Mouse (Mus musculus) forebrain, embryonic 10.5 days (tissue): ENCODE results near the gene Ncmap. TPM values are rescaled to one million over a fixed set of nuclear protein-coding genes. Genes with fewer than 3 reads are reported as not detected.
A peak's percentile ranks its signal among the peaks of the same experiment; 100 is the strongest.

ENCODE experiments used
- DNase-seq: peaks from one replicate; pipeline ENCODE4 v3.0.0-alpha.2; 2017; ENCODE audit warnings: low spot score; ENCODE audit errors: extremely low spot score
- H3K27ac ChIP-seq: fragments of 300-500 bp; sonication (generic); 2 replicates; pipeline ENCODE4 v1.5.1; 2016; ENCODE audit warnings: mild to moderate bottlenecking
- H3K27me3 ChIP-seq: fragments of 300-500 bp; sonication (generic); 2 replicates; pipeline ENCODE4 v1.6.1; 2016; ENCODE audit warnings: mild to moderate bottlenecking; ENCODE audit not compliant: poor library complexity, severe bottlenecking
- H3K36me3 ChIP-seq: fragments of 300-500 bp; sonication (generic); replicated peaks from 2 replicates; pipeline ENCODE4 v1.6.1; 2016; ENCODE audit warnings: mild to moderate bottlenecking, moderate library complexity
- H3K4me1 ChIP-seq: fragments of 300-500 bp; sonication (generic); 2 replicates; pipeline ENCODE4 v1.6.1; 2016
- H3K4me3 ChIP-seq: fragments of 300-500 bp; sonication (generic); 2 replicates; pipeline ENCODE4 v1.5.1; 2016; ENCODE audit warnings: mild to moderate bottlenecking, moderate library complexity
- H3K9me3 ChIP-seq: fragments of 300-500 bp; sonication (generic); 2 replicates; pipeline ENCODE4 v1.6.1; 2016; ENCODE audit warnings: mild to moderate bottlenecking, moderate library complexity
- WGBS: fragments of 180-500 bp; shearing (Covaris S2); methylation state at CpG from one replicate; pipeline ENCODE4 v1.1.7; 2016; 5-methylcytosine and 5-hydroxymethylcytosine counted together
- polyA plus RNA-seq: library from polyadenylated mRNA; unstranded; fragments of >200 nt; fragmentation: Nextera tagmentation; extraction: Ambion mirVana; gene quantifications from 2 replicates; pipeline ENCODE4 v1.2.1, GENCODE M21; 2016

Ncmap gene
- polyA plus RNA-seq, 1 experiment from 2014 or later = 0.40 TPM

- H3K9me3 ChIP-seq = no peaks in the 10 kb centered on the region
- H3K27me3 ChIP-seq = no peaks in the 10 kb centered on the region
- 88% methylated on average over 9 of the region's 9 CpGs for WGBS
These were observed 27.6 kb upstream of the Ncmap start for GRCm38 (mm10) chr4:135425625-135426024.

GRCm38 (mm10) chr4:135420961-135421360 is 22.9 kb upstream of the Ncmap start:
- no peak overlapping the region for H3K4me3 ChIP-seq
- H3K9me3 ChIP-seq = no peaks in the 10 kb centered on the region
- H3K36me3 ChIP-seq = peaks cover 49% of the 10 kb centered on the region
- 97% methylated on average over 13 of the region's 13 CpGs for WGBS
- H3K27me3 ChIP-seq = no peaks in the 10 kb centered on the region
- H3K4me1 ChIP-seq = no peaks in the 10 kb centered on the region
- no peak for DNase-seq
- H3K27ac ChIP-seq = no peak overlapping the region

More at GRCm38 (mm10) chr4:135425625-135426024, 27.6 kb upstream of the Ncmap start:
- no peak for DNase-seq
- Histone ChIP-seq H3K27ac (no peak overlapping the region), H3K36me3 (peaks cover 17% of the 10 kb centered on the region), H3K4me1 (0 out of 2 replicates have a peak, but pooled peaks cover 3% of the 10 kb centered on the region), H3K4me3 (no peak overlapping the region)

- Histone ChIP-seq H3K27ac (no peak overlapping the region), H3K4me3 (no peak overlapping the region), H3K4me1 (no peaks in the 10 kb centered on the region), H3K9me3 (no peaks in the 10 kb centered on the region), H3K36me3 (peaks cover 53% of the 10 kb centered on the region), H3K27me3 (no peaks in the 10 kb centered on the region)
- WGBS = 83% methylated on average over 11 of the region's 11 CpGs
- DNase-seq = no peak
These were observed 22.4 kb upstream of the Ncmap start for GRCm38 (mm10) chr4:135420416-135420815.

DNA sequence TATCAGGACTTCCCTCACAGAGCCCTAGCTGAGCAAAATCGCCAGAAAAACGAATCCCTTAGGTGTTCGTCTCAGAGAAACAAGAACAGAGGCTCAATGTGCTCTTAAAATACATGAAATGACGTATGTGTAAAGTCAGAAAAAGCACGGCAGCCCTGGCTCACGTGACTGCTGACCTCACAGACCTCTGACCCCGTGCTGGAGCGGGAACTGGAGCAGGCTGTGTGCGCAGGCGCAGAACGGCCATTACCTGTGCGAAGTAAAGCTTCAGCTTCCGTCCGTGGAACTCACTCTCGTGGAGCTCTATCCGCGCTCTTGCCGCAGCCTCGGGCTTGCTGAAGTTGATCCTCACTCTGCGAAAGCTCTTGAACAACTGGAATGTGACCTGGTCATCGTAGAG is 22.0 kb upstream of the Ncmap start:
- no peaks in the 10 kb centered on the region for H3K4me1 ChIP-seq
- no peak overlapping the region for H3K4me3 ChIP-seq
- 90% methylated on average over 21 of the region's 21 CpGs for WGBS
- no peak for DNase-seq
- H3K27ac ChIP-seq = no peak overlapping the region
- peaks cover 52% of the 10 kb centered on the region for H3K36me3 ChIP-seq
- no peaks in the 10 kb centered on the region for H3K27me3 ChIP-seq
- H3K9me3 ChIP-seq = no peaks in the 10 kb centered on the region

GRCm38 (mm10) chr4:135416367-135416766 is 18.3 kb upstream of the Ncmap start:
- H3K4me1 ChIP-seq = no peaks in the 10 kb centered on the region
- DNase-seq = no peak
- H3K36me3 ChIP-seq = peaks cover 45% of the 10 kb centered on the region
- WGBS = 93% methylated on average over 21 of the region's 21 CpGs
- H3K9me3 ChIP-seq = no peaks in the 10 kb centered on the region
- no peak overlapping the region for H3K4me3 ChIP-seq
- no peaks in the 10 kb centered on the region for H3K27me3 ChIP-seq
- H3K27ac ChIP-seq = no peak overlapping the region

- Histone ChIP-seq H3K4me3 (no peak overlapping the region), H3K27ac (no peak overlapping the region), H3K36me3 (peaks cover 23% of the 10 kb centered on the region), H3K9me3 (no peaks in the 10 kb centered on the region; the same call in 1 of the 2 replicates), H3K4me1 (no peaks in the 10 kb centered on the region), H3K27me3 (no peaks in the 10 kb centered on the region)
- 85% methylated on average over 8 of the region's 8 CpGs for WGBS
- no peak for DNase-seq
These were observed 15.5 kb upstream of the Ncmap start for GRCm38 (mm10) chr4:135413491-135413890.

DNA sequence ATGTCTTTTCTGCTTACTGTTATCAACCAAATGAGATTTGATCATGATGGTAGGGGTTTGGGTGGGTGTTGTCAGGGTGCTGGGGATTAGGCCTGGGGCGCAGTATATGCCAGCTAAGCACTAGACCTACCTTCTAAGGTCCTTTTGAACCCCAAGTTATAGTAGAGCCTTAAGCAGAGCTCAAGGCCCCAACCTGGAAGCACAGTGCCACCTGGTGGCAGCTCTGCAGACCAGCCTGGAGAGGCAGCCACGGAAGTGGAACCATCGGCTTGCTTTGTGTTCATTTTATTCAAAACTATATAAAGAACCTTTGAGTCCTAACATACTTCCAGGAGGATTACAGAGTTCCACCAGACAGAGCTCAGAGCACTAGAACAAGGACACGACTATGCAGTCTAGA is 13.6 kb upstream of the Ncmap start:
- no peak overlapping the region for H3K4me3 ChIP-seq
- no peak overlapping the region for H3K27ac ChIP-seq
- no peaks in the 10 kb centered on the region for H3K4me1 ChIP-seq
- 43% methylated on average over 4 of the region's 4 CpGs for WGBS
- H3K27me3 ChIP-seq = no peaks in the 10 kb centered on the region
- DNase-seq = peak; percentile 46
- H3K9me3 ChIP-seq = no peaks in the 10 kb centered on the region; the same call in 1 of the 2 replicates
- H3K36me3 ChIP-seq = peaks cover 17% of the 10 kb centered on the region

- WGBS = 77% methylated on average over 5 of the region's 5 CpGs
- 0 out of 2 replicates have a peak, but pooled peaks cover under 1% of the 10 kb centered on the region for H3K27me3 ChIP-seq
- DNase-seq = no peak
- peaks cover 6% of the 10 kb centered on the region for H3K4me1 ChIP-seq
- H3K4me3 ChIP-seq = no peak overlapping the region
- no peak overlapping the region for H3K27ac ChIP-seq
- H3K9me3 ChIP-seq = no peaks in the 10 kb centered on the region; the same call in 1 of the 2 replicates
- no peaks in the 10 kb centered on the region for H3K36me3 ChIP-seq
These were observed 8.2 kb upstream of the Ncmap start for GRCm38 (mm10) chr4:135406180-135406579.

- peaks cover 6% of the 10 kb centered on the region for H3K4me1 ChIP-seq
- no peak overlapping the region for H3K27ac ChIP-seq
- no peak for DNase-seq
- no peaks in the 10 kb centered on the region for H3K36me3 ChIP-seq
- H3K27me3 ChIP-seq = 0 out of 2 replicates have a peak, but pooled peaks cover 11% of the 10 kb centered on the region
- H3K9me3 ChIP-seq = no peaks in the 10 kb centered on the region; the same call in 1 of the 2 replicates
- WGBS = 87% methylated on average over 2 of the region's 2 CpGs
- H3K4me3 ChIP-seq = no peak overlapping the region
These were observed 6.9 kb upstream of the Ncmap start for GRCm38 (mm10) chr4:135404916-135405315.

- WGBS = 80% methylated on average over 10 of the region's 10 CpGs
- Histone ChIP-seq H3K36me3 (no peaks in the 10 kb centered on the region), H3K9me3 (no peaks in the 10 kb centered on the region), H3K4me3 (no peak overlapping the region), H3K27me3 (peaks cover 19% of the 10 kb centered on the region), H3K4me1 (peaks cover 6% of the 10 kb centered on the region), H3K27ac (no peak overlapping the region)
- DNase-seq = no peak
These were observed 6.0 kb upstream of the Ncmap start for GRCm38 (mm10) chr4:135404048-135404447.

- 34% methylated on average over 7 of the region's 7 CpGs for WGBS
These were observed 3.9 kb upstream of the Ncmap start for GRCm38 (mm10) chr4:135401881-135402280.

DNA sequence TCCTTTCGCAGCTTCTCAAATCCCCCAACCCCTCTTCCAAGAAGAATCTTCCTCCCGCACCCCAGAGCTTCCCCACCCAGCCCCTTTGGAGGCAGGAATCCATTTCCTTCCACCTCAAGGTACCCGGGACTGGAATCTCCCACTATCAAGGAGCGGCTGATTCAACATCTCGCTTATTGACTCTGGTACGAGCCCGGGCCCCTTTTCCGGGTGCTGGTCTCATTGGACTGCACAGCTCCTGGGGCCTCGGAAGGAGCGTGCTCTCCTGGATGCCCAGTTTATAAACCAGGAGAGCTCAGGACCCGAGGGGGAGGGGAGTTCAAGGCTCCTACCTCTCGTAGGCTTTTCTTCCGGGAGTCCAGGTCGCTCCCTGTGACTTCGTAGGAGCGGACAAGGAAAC is 476 bp downstream of the Ncmap start:
- Histone ChIP-seq H3K4me1 (peaks cover 22% of the 10 kb centered on the region), H3K9me3 (0 out of 2 replicates have a peak, but pooled peaks cover 4% of the 10 kb centered on the region), H3K4me3 (peak overlapping the region; percentile 54), H3K27me3 (peaks cover 63% of the 10 kb centered on the region), H3K27ac (peak overlapping the region; percentile 58; the same call in 1 of the 2 replicates), H3K36me3 (no peaks in the 10 kb centered on the region)
- 3% methylated on average over 16 of the region's 16 CpGs for WGBS
- no peak for DNase-seq

More at GRCm38 (mm10) chr4:135401881-135402280, 3.9 kb upstream of the Ncmap start:
- H3K9me3 ChIP-seq = no peaks in the 10 kb centered on the region
- H3K4me1 ChIP-seq = peaks cover 22% of the 10 kb centered on the region
- H3K27me3 ChIP-seq = peaks cover 41% of the 10 kb centered on the region
- no peaks in the 10 kb centered on the region for H3K36me3 ChIP-seq
- no peak for DNase-seq
- H3K4me3 ChIP-seq = no peak overlapping the region
- H3K27ac ChIP-seq = no peak overlapping the region

GRCm38 (mm10) chr4:135396303-135396702 is 1.7 kb downstream of the Ncmap start:
- H3K27me3 ChIP-seq = peaks cover 63% of the 10 kb centered on the region
- H3K9me3 ChIP-seq = 0 out of 2 replicates have a peak, but pooled peaks cover 5% of the 10 kb centered on the region
- H3K36me3 ChIP-seq = no peaks in the 10 kb centered on the region
- no peak overlapping the region for H3K4me3 ChIP-seq
- H3K4me1 ChIP-seq = peaks cover 16% of the 10 kb centered on the region
- DNase-seq = no peak
- WGBS = 82% methylated on average over 5 of the region's 5 CpGs
- H3K27ac ChIP-seq = no peak overlapping the region

- Histone ChIP-seq H3K27me3 (peaks cover 54% of the 10 kb centered on the region), H3K4me3 (no peak overlapping the region), H3K4me1 (peaks cover 16% of the 10 kb centered on the region), H3K27ac (no peak overlapping the region), H3K36me3 (no peaks in the 10 kb centered on the region), H3K9me3 (0 out of 2 replicates have a peak, but pooled peaks cover 5% of the 10 kb centered on the region)
- 87% methylated on average over 4 of the region's 4 CpGs for WGBS
- DNase-seq = no peak
These were observed 2.7 kb downstream of the Ncmap start for GRCm38 (mm10) chr4:135395375-135395774.
